In genomic region chr15:84639451-84640136, GRCm38 (mm10) we compare ENCODE assay signal across 8 mouse cellular contexts. TPM values are rescaled to one million over a fixed set of nuclear protein-coding genes. Genes with fewer than 3 reads are reported as not detected.
DNase-seq lines count a peak whose midpoint lies in the region; ATAC-seq and TF ChIP-seq lines count a peak whose summit lies in the region.

No protein-coding gene starts in this region.

- no peak overlapping the region for H3K4me3 ChIP-seq in intestine, embryonic 15.5 days (replicated peaks)
- no peak overlapping the region for H3K4me3 ChIP-seq in liver, embryonic 12.5 days
- H3K4me3 ChIP-seq in stomach, postnatal 0 days (ENCODE audit: low read depth, low read length) = no peak overlapping the region

- 53% methylated on average over 6 of the region's 6 CpGs for WGBS in intestine, embryonic 15.5 days
- 37% methylated on average over 6 of the region's 6 CpGs for WGBS in liver, embryonic 12.5 days (ENCODE audit: insufficient replicate concordance)
- WGBS in stomach, postnatal 0 days = 29% methylated on average over 6 of the region's 6 CpGs

- no peak overlapping the region for H3K9ac ChIP-seq in intestine, embryonic 15.5 days
- no peak overlapping the region for H3K9ac ChIP-seq in liver, embryonic 12.5 days
- H3K9ac ChIP-seq in stomach, postnatal 0 days (ENCODE audit: low read length) = 0 out of 2 replicates have a peak overlapping the region, but pooled peaks have one; percentile 13

- DNase-seq in adrenal gland, adult (ENCODE audit: inconsistent age in 2 of 2, low spot score in 1 of 2) = peak; percentile 69 to 81
- DNase-seq in adrenal gland, postnatal 4 days (ENCODE audit: low spot score in 2 of 2) = no peak
- peak; percentile 70 to 71 for DNase-seq in right cerebral cortex, postnatal 10 days (ENCODE audit: low spot score in 2 of 2)
- no peak for DNase-seq in right cerebral cortex, postnatal 14 days
- DNase-seq in stomach, postnatal 0 days (ENCODE audit: low spot score) = no peak
- no peak for DNase-seq in layer of hippocampus, postnatal 10 days (ENCODE audit: low spot score in 2 of 2)

- no peak overlapping the region for H3K4me2 ChIP-seq in intestine, embryonic 15.5 days (replicated peaks)
- no peak overlapping the region for H3K4me2 ChIP-seq in liver, embryonic 12.5 days
- no peak overlapping the region for H3K4me2 ChIP-seq in stomach, postnatal 0 days (replicated peaks; ENCODE audit: low read depth)

- peaks cover 13% of the 10 kb centered on the region for H3K4me1 ChIP-seq in intestine, embryonic 15.5 days (replicated peaks)
- peaks cover 34% of the 10 kb centered on the region for H3K4me1 ChIP-seq in liver, embryonic 12.5 days
- H3K4me1 ChIP-seq in stomach, postnatal 0 days (replicated peaks; ENCODE audit: control insufficient read depth, insufficient read depth) = peaks cover 7% of the 10 kb centered on the region; the same call in 1 of the 2 replicates

- H3K27me3 ChIP-seq in intestine, embryonic 15.5 days (replicated peaks) = no peaks in the 10 kb centered on the region
- no peaks in the 10 kb centered on the region; the same call in 1 of the 2 replicates for H3K27me3 ChIP-seq in liver, embryonic 12.5 days (replicated peaks)
- no peaks in the 10 kb centered on the region for H3K27me3 ChIP-seq in stomach, postnatal 0 days (ENCODE audit: control insufficient read depth, insufficient read depth, low read length)

- peak overlapping the region; percentile 53 for H3K27ac ChIP-seq in intestine, embryonic 15.5 days
- H3K27ac ChIP-seq in liver, embryonic 12.5 days = peak overlapping the region; percentile 59
- H3K27ac ChIP-seq in stomach, postnatal 0 days (replicated peaks) = peak overlapping the region; percentile 90

- no peaks in the 10 kb centered on the region for H3K9me3 ChIP-seq in intestine, embryonic 15.5 days
- H3K9me3 ChIP-seq in liver, embryonic 12.5 days (replicated peaks) = no peaks in the 10 kb centered on the region
- no peaks in the 10 kb centered on the region for H3K9me3 ChIP-seq in stomach, postnatal 0 days (ENCODE audit: control insufficient read depth, low read length)

- peak; percentile 52; the same call in 1 of the 2 replicates for ATAC-seq in intestine, embryonic 15.5 days
- 0 out of 2 replicates have a peak, but pooled peaks have one; percentile 24 for ATAC-seq in liver, embryonic 12.5 days
- ATAC-seq in stomach, postnatal 0 days (ENCODE audit: low FRiP score, low TSS enrichment) = peak; percentile 77

- TF ChIP-seq EP300 in stomach, postnatal 0 days (optimal IDR thresholded peaks at IDR 0.05) = peak; percentile 95

- TF ChIP-seq CTCF in stomach, postnatal 0 days (IDR thresholded peaks at IDR 0.05; ENCODE audit: low read depth) = no peak

- H3K36me3 ChIP-seq in intestine, embryonic 15.5 days = no peaks in the 10 kb centered on the region
- no peaks in the 10 kb centered on the region for H3K36me3 ChIP-seq in liver, embryonic 12.5 days
- no peaks in the 10 kb centered on the region for H3K36me3 ChIP-seq in stomach, postnatal 0 days (ENCODE audit: control insufficient read depth, insufficient read depth, low read length)

RNA-seq across cellular contexts. Expression of gene Prr5, which starts 29.8 kb away (rescaled TPM):
- total RNA-seq in adrenal gland, postnatal 4 days (2021) = 10 to 100 TPM; 15.3 to 17.6 TPM
- 65.4 and 71.3 TPM in 2 replicates for polyA plus RNA-seq in intestine, embryonic 15.5 days (2015; fragmentation: Nextera tagmentation; extraction: Ambion mirVana)
- 12.6 and 14.1 TPM in 2 replicates for polyA plus RNA-seq in liver, embryonic 12.5 days (2016; fragmentation: Nextera tagmentation; extraction: Ambion mirVana)
- 18.2 and 20.3 TPM in 2 replicates for polyA plus RNA-seq in stomach, postnatal 0 days (2015; fragmentation: Nextera tagmentation; extraction: Ambion mirVana)
- 10 to 100 TPM; 18.6 to 20.6 TPM for total RNA-seq in layer of hippocampus, postnatal 10 days (2021)

Comparison
In these comparisons a context has a peak if more than half of its experiments do, and no peak if none do; other contexts are left out.
1. DNase-seq: peak in adrenal gland, adult (2 of 2) and right cerebral cortex, postnatal 10 days (2 of 2); none in adrenal gland, postnatal 4 days (0 of 2), right cerebral cortex, postnatal 14 days (single experiment), stomach, postnatal 0 days (single experiment) and layer of hippocampus, postnatal 10 days (0 of 2).
2. ATAC-seq: peak in every context shown above with its lines; median percentile 77 in stomach, postnatal 0 days; 52 in intestine, embryonic 15.5 days; 24 in liver, embryonic 12.5 days.
3. Peak in every context shown above with its lines, with median percentiles within 50 percentile points of each other: H3K27ac ChIP-seq.